Mouse (Mus musculus) lung, embryonic 15.5 days (tissue): ENCODE measurements around the gene Kcnip2. TPM values are rescaled to one million over a fixed set of nuclear protein-coding genes. Genes with fewer than 3 reads are reported as not detected.
A peak's percentile ranks its signal among the peaks of the same experiment; 100 is the strongest.
"Not testable (repeated sequence)": the region's sequence is repeated elsewhere in the genome, so short reads cannot be mapped to it uniquely, and the experiment has no call there.

Experiments
- ATAC-seq: fragments of 200-750 bp; cut with Nextera tagmentation; 2 replicates; pipeline ENCODE4 v1.8.0; 2017; ENCODE audit warnings: moderate number of reproducible peaks, borderline replicate concordance; ENCODE audit not compliant: low FRiP score, low TSS enrichment; ENCODE audit errors: extremely low read depth
- H3K27ac ChIP-seq: fragments of 300-500 bp; sonication (generic); 2 replicates; pipeline ENCODE4 v1.5.1; 2015; ENCODE audit warnings: moderate library complexity, mild to moderate bottlenecking, inconsistent platforms
- H3K27me3 ChIP-seq: fragments of 300-500 bp; sonication (generic); 2 replicates; pipeline ENCODE4 v1.6.1; 2015; ENCODE audit warnings: inconsistent platforms
- H3K36me3 ChIP-seq: fragments of 300-500 bp; sonication (generic); 2 replicates; pipeline ENCODE4 v1.6.1; 2015; ENCODE audit warnings: inconsistent platforms
- H3K4me1 ChIP-seq: fragments of 300-500 bp; sonication (generic); 2 replicates; pipeline ENCODE4 v1.6.1; 2015; ENCODE audit warnings: inconsistent platforms
- H3K4me2 ChIP-seq: fragments of 300-500 bp; sonication (generic); 2 replicates; pipeline ENCODE4 v1.6.1; 2015; ENCODE audit warnings: inconsistent platforms, mild to moderate bottlenecking, moderate library complexity
- H3K4me3 ChIP-seq: fragments of 300-500 bp; sonication (generic); 2 replicates; pipeline ENCODE4 v1.5.1; 2015; ENCODE audit warnings: mild to moderate bottlenecking, inconsistent platforms
- H3K9ac ChIP-seq: fragments of 300-500 bp; sonication (generic); 2 replicates; pipeline ENCODE4 v1.6.1; 2015; ENCODE audit warnings: inconsistent platforms
- H3K9me3 ChIP-seq: fragments of 300-500 bp; sonication (generic); 2 replicates; pipeline ENCODE4 v1.6.1; 2016; ENCODE audit warnings: inconsistent platforms
- WGBS: fragments of 180-500 bp; shearing (Covaris S2); methylation state at CpG from one replicate; pipeline ENCODE4 v1.1.7; 2015; 5-methylcytosine and 5-hydroxymethylcytosine counted together
- polyA plus RNA-seq: library from polyadenylated mRNA; unstranded; fragments of >200 nt; fragmentation: Nextera tagmentation; extraction: Ambion mirVana; gene quantifications from 2 replicates; pipeline ENCODE4 v1.2.1, GENCODE M21; 2015

Kcnip2 gene
- polyA plus RNA-seq, 1 experiment from 2014 or later: 2.6 TPM

- WGBS: 51% methylated on average over 12 of the region's 12 CpGs
- H3K4me2 ChIP-seq: no peak overlapping the region
- 0 out of 2 replicates have a peak, but pooled peaks cover 6% of the 10 kb centered on the region for H3K27me3 ChIP-seq
- H3K9me3 ChIP-seq: no peaks in the 10 kb centered on the region
- H3K4me3 ChIP-seq: no peak overlapping the region
- no peaks in the 10 kb centered on the region for H3K36me3 ChIP-seq
- peaks cover 25% of the 10 kb centered on the region for H3K4me1 ChIP-seq
- no peak overlapping the region for H3K27ac ChIP-seq
- H3K9ac ChIP-seq: no peak overlapping the region
- ATAC-seq: no peak
Measured at GRCm38 (mm10) chr19:45811028-45811674, 4.7 kb downstream of the Kcnip2 start.

DNA sequence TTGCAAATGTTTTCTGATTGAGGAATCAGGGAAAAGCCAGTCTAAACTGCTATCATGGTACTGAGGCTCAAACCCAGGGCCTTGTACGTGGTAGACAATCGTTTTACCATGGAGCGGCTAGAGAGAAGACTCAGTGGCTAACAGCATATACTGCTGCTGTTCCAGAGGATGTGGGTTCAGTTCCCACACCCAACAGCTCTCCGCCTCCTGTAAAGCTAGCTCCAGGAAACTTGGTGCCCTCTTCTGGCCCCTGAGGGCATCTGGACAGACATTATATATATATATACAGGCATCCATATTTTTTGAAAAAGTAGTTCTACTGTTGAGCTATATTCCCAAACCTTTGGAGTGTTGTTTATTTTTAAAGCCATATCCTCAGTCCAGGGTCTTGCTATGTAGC lies 8.1 kb downstream of the Kcnip2 start:
- H3K27me3 ChIP-seq: no peaks in the 10 kb centered on the region
- no peak overlapping the region for H3K4me2 ChIP-seq
- peaks cover 9% of the 10 kb centered on the region for H3K4me1 ChIP-seq
- H3K36me3 ChIP-seq: no peaks in the 10 kb centered on the region
- H3K9me3 ChIP-seq: no peaks in the 10 kb centered on the region
- H3K9ac ChIP-seq: no peak overlapping the region
- H3K27ac ChIP-seq: no peak overlapping the region
- no peak for ATAC-seq
- 86% methylated on average over 4 of the region's 4 CpGs for WGBS
- no peak overlapping the region for H3K4me3 ChIP-seq

- not testable (repeated sequence) for H3K36me3 ChIP-seq, H3K4me2 ChIP-seq, H3K9me3 ChIP-seq, H3K27me3 ChIP-seq, H3K27ac ChIP-seq, H3K9ac ChIP-seq, ATAC-seq, H3K4me1 ChIP-seq, H3K4me3 ChIP-seq
- WGBS: 82% methylated on average over 6 of the region's 6 CpGs
Measured at GRCm38 (mm10) chr19:45805817-45806216, 10.0 kb downstream of the Kcnip2 start.

GRCm38 (mm10) chr19:45804593-45805368 lies 11.1 kb downstream of the Kcnip2 start:
- Histone ChIP-seq H3K4me3 (no peak overlapping the region), H3K36me3 (no peaks in the 10 kb centered on the region), H3K9me3 (no peaks in the 10 kb centered on the region), H3K9ac (no peak overlapping the region), H3K27me3 (no peaks in the 10 kb centered on the region), H3K4me1 (no peaks in the 10 kb centered on the region), H3K4me2 (peak overlapping the region; percentile 21; the same call in 1 of the 2 replicates), H3K27ac (no peak overlapping the region)
- peak; percentile 62; the same call in 1 of the 2 replicates for ATAC-seq
- 22% methylated on average over 12 of the region's 12 CpGs for WGBS

GRCm38 (mm10) chr19:45803408-45803807 lies 12.5 kb downstream of the Kcnip2 start:
- H3K9me3 ChIP-seq: no peaks in the 10 kb centered on the region
- no peak overlapping the region for H3K9ac ChIP-seq
- H3K4me2 ChIP-seq: no peak overlapping the region
- 19% methylated on average over 4 of the region's 4 CpGs for WGBS
- H3K4me3 ChIP-seq: no peak overlapping the region
- no peak overlapping the region for H3K27ac ChIP-seq
- no peaks in the 10 kb centered on the region for H3K36me3 ChIP-seq
- no peak for ATAC-seq
- no peaks in the 10 kb centered on the region for H3K27me3 ChIP-seq
- H3K4me1 ChIP-seq: no peaks in the 10 kb centered on the region

GRCm38 (mm10) chr19:45802702-45803101 lies 13.2 kb downstream of the Kcnip2 start:
- H3K4me3 ChIP-seq: no peak overlapping the region
- WGBS: 54% methylated on average over 4 of the region's 4 CpGs
- H3K9me3 ChIP-seq: no peaks in the 10 kb centered on the region
- H3K9ac ChIP-seq: no peak overlapping the region
- no peaks in the 10 kb centered on the region for H3K36me3 ChIP-seq
- H3K4me2 ChIP-seq: no peak overlapping the region
- no peaks in the 10 kb centered on the region for H3K4me1 ChIP-seq
- ATAC-seq: no peak
- no peaks in the 10 kb centered on the region for H3K27me3 ChIP-seq
- H3K27ac ChIP-seq: no peak overlapping the region

DNA sequence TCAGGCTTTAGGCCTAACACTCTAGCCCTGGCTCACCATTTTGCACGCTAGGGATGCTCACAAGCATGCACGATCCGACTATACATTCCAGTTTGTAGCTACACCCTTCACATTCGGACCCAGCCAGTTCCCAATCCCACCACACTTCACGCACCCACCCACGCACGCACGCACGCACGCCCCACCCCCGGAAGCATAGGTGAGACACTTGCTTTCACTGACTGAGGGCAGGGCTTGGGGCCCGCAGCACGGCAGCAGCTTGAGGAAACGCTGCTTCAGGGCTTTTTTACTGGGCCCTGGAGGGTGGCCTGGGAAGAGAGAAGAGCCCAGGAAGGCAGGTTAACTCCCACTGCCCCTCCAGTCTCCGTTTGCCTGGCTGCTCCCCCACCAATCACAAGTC lies 19.0 kb downstream of the Kcnip2 start:
- peaks cover 8% of the 10 kb centered on the region for H3K4me1 ChIP-seq
- H3K9ac ChIP-seq: no peak overlapping the region
- no peak overlapping the region for H3K4me2 ChIP-seq
- no peak overlapping the region for H3K27ac ChIP-seq
- H3K27me3 ChIP-seq: no peaks in the 10 kb centered on the region
- ATAC-seq: no peak
- H3K9me3 ChIP-seq: no peaks in the 10 kb centered on the region
- 69% methylated on average over 15 of the region's 15 CpGs for WGBS
- no peak overlapping the region for H3K4me3 ChIP-seq
- H3K36me3 ChIP-seq: no peaks in the 10 kb centered on the region

DNA sequence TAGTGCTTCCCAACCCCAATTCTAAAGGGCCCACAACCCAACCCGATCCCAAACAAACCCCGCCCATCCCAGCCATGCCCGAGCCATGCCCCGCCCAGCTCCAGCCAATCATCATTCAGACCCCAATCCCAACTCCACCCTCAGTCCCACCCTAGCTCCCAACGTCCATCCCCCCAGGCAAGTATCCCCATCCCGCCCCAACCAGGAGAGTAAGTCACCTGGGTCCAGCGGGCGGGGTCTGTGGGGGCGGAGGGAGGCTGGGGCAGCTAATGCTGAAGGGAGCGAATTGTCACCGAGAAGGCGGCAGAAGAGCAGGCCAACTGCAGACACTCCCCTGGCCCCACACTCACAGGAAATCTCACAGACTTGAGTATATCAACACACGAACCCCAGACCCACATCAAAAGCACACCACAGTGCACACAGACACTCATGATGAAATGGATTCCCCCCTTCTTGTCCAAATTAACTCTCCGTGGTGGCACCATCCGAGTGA lies 19.8 kb downstream of the Kcnip2 start:
- peak overlapping the region; percentile 18; the same call in 1 of the 2 replicates for H3K4me3 ChIP-seq
- H3K36me3 ChIP-seq: no peaks in the 10 kb centered on the region
- 8% methylated on average over 15 of the region's 15 CpGs for WGBS
- H3K27ac ChIP-seq: no peak overlapping the region
- no peaks in the 10 kb centered on the region for H3K9me3 ChIP-seq
- peaks cover 8% of the 10 kb centered on the region for H3K4me1 ChIP-seq
- ATAC-seq: peak; percentile 68; the same call in 1 of the 2 replicates
- peak overlapping the region; percentile 53 for H3K4me2 ChIP-seq
- H3K27me3 ChIP-seq: no peaks in the 10 kb centered on the region
- H3K9ac ChIP-seq: no peak overlapping the region; the same call in 1 of the 2 replicates

GRCm38 (mm10) chr19:45795406-45795944 lies 20.4 kb downstream of the Kcnip2 start:
- no peak for ATAC-seq
- Histone ChIP-seq H3K27me3 (no peaks in the 10 kb centered on the region), H3K36me3 (no peaks in the 10 kb centered on the region), H3K4me1 (peaks cover 8% of the 10 kb centered on the region), H3K9ac (no peak overlapping the region; the same call in 1 of the 2 replicates), H3K4me3 (peak overlapping the region; percentile 18; the same call in 1 of the 2 replicates), H3K4me2 (peak overlapping the region; percentile 53), H3K27ac (peak overlapping the region; percentile 41; the same call in 1 of the 2 replicates), H3K9me3 (no peaks in the 10 kb centered on the region)
- 15% methylated on average over 15 of the region's 15 CpGs for WGBS

DNA sequence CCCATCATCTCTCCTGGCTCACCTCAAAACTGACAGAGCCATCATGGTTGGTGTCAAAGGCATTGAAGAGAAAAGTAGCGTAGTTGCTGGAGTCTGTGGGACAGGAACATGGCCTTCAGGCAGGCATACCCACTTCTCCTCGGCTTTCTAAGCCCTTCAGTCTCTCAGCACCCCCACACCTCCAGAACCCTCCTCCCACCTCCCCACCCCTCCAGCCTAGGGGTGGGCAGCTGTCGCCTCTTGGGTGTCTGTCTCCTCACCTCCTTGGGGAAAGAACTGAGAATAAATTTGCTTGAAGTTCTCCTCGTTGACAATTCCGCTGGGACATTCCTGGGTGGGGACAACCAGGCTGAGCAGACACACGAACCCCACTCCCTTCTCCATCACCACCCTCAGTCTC lies 21.1 kb downstream of the Kcnip2 start:
- no peak for ATAC-seq
- Histone ChIP-seq H3K4me1 (peaks cover 8% of the 10 kb centered on the region), H3K4me3 (no peak overlapping the region), H3K9me3 (no peaks in the 10 kb centered on the region), H3K27ac (no peak overlapping the region), H3K9ac (no peak overlapping the region), H3K27me3 (no peaks in the 10 kb centered on the region), H3K4me2 (no peak overlapping the region), H3K36me3 (no peaks in the 10 kb centered on the region)
- WGBS: 54% methylated on average over 6 of the region's 6 CpGs

DNA sequence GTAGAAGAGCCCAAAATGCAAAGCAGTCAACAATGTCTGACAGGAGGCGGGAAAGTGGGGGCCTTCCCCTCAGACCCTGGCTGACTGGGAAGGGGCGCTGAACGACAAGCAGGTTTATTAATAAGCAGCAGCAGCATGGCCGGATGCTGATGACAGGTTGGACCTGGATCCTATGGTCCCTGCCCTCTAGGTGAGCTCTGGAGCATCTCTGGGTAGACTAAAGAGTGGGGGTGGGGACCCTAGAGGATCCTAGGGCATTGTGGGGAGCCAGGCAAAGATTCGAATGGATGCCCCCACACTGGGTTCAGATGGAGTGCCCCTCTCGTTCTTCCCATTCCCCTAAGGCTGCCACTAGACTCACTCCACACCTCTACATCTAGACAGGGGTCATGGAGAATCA lies 23.5 kb downstream of the Kcnip2 start:
- H3K9ac ChIP-seq: no peak overlapping the region
- H3K9me3 ChIP-seq: no peaks in the 10 kb centered on the region
- H3K4me3 ChIP-seq: no peak overlapping the region
- WGBS: 76% methylated on average over 6 of the region's 6 CpGs
- no peak for ATAC-seq
- H3K4me2 ChIP-seq: no peak overlapping the region
- no peaks in the 10 kb centered on the region for H3K27me3 ChIP-seq
- no peak overlapping the region for H3K27ac ChIP-seq
- no peaks in the 10 kb centered on the region for H3K36me3 ChIP-seq
- peaks cover 8% of the 10 kb centered on the region for H3K4me1 ChIP-seq
